Mouse (Mus musculus): ENCODE results near the gene Stom. TPM values are rescaled to one million over a fixed set of nuclear protein-coding genes. Genes with fewer than 3 reads are reported as not detected.
A peak's percentile ranks its signal among the peaks of the same experiment; 100 is the strongest.

Stom gene
- total RNA-seq (2021) = 10 to 100 TPM; 79.9 to 88.4 TPM

DNA sequence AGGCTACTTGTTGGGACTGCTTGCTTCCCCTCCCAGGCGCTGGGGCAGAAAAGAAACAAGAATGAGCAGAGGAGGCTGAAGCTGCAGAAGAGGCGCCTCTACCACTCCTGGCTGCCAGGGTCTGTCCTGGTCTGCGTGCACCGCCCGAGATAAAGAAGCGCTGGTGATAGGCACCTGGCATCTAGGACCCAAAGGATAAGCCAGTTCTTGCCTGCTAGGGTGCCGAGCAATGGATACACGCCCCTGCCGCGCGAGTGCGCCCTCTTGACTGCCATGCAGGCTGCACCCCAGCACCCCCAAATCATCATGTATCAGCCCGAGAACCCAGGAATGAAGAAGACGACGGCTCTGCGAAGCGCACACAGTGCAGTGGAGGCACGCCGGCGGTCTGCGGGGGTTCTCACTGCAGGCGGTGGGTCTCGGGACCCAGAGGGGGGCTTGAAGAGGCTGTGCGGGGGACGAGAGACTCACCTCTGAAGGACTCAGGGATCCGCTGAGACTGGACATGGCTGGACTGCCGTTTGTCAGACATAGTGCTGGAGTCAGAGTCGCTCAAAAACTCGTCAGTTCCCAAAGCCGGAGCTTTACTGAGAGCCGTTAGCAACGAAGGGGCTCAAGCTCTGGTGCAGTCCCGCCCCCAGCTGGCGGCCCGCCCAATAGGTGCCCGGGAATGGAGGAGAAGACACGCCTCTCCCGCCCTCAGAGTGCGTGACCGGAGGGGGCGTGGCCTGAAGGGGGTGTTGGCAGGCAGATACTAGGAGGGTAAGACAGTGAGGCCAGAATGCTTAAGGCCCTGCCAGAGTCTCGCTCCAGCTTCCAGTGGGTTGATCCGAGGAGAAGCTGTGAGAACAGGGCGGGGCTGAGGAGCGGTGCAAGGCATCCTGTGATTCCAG is at the start of gene Stom:
Gene Stom, minus strand, starts transcription at position 589 of the 893 bp plus-strand sequence.
- intact Hi-C loops (cut with DNase I) = loop anchor here (2.0 kb wide), 1 partner anchor 14 kb away; no protein-coding TSS in a partner anchor
- peak; percentile 100 for DNase-seq

DNA sequence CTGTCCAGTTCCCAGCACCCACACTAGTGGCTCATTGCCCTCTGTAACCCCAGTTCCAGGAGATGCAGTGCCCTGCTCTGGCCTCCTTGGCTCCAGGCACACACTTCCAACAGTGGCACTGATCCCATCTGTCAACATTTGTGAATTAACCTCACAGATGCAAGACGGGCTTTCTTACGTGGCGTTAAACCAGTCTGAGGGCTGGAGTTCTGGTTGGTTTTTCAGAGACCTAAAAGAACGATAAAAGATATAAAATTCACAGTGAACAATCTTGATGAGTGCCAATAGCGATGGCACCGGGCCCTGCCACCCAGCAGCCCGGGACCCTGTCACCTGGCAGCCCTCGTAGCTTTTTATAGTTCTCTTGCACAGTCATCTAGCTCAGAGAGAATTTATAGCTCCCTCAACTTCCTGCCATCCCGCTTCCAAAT is 48.7 kb upstream of the Stom start:
- intact Hi-C loops (cut with DNase I) = no loop called here
- DNase-seq = peak in 1 of 2 experiments; percentile 50

DNA sequence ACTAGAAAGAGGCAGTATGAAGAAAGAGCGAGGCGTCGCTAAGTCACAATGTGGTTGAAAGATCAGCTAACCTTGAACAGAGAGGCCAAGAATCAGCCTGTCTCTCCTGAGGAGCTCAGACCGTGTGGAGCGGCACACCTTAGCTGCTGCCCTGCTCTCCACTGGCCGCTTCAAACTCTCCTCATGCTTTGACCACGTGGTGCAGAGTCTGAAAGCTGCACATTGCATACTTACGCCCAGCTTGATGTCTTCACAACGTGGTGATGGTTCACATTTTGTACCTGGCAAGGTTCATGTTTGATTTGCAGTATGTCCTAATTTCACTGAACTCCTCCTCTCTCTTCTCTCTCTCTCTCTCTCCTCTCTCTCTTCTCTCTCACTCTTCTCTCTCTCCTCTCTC is 42.5 kb upstream of the Stom start:
- no peak for DNase-seq
- intact Hi-C loops (cut with DNase I) = no loop called here

DNA sequence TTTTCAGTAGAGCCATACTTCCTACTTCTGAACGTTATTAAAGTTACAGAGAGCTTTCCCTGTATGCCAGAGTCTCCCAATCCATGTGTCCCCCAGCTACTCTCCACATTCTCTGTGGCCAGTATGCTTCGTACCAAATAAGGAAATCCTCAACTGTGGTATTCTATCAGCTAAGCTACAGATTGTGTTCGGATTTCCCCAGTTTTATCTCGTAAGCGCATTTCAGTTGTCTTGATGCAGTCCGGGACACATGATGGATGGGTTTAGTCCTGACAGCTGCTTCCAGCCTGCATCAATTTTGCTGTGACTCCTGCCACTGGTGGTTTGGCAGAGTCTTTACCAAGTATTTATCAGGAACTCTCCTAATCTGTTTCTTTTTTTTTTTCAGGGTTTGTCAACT is 40.8 kb upstream of the Stom start:
- intact Hi-C loops (cut with DNase I) = no loop called here
- no peak for DNase-seq

DNA sequence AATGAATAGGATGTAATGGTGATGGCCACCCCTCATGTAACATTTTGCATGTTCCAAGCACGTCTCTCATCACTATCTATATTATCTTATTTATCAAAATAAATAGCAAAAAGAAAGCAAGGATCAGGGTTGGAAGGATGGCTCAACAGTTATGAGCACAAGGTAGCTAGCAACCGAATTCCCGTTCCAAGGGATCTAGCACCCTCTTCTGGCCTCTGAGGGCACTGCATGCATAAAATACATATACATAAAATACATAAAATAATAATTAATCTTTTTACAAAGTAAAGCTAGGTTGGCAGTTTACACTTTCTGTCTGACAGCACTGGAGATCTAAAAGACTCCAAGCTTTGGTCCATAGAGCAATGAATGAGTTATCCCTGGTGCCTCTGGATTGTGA is 36.2 kb upstream of the Stom start:
- intact Hi-C loops (cut with DNase I) = no loop called here
- peak in 1 of 2 experiments; percentile 32 for DNase-seq

DNA sequence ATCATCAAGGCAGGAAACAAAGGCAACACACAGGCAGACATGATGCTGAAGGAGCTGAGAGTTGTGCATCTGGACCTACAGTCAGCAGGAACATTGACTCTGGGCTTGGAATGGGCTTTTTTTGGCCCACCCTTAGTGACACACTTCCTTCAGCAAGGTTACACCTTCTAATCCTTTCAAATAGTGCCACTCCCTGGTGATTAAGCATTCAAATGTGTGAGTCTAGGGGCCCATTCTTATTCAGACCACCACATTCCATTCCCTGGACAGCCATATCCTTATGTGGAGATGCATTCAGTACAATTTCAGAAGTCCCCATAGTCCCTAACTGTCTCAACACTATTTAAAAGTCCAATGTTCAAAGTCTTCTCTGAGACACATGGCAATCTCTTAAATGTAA is 33.9 kb upstream of the Stom start:
- DNase-seq = no peak
- intact Hi-C loops (cut with DNase I) = no loop called here

DNA sequence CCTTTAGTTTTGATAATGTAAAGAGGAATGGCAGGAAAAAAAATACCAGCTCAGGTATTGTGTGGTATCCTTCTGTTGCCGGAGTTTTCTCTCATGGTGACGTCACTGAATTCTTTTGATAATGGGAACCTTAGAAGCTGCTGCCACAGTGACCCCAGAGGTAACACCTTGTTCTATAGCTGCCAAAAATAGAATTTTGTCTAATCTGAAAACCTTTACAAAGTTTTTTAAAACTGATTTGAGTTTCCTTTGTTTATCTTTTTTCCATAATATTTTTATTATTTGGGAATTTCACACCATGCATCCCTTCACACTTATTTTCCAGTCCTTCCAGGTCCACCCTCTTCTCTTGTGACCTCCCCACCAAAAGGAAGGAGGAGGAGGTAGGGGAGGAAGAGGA is 30.9 kb upstream of the Stom start, which contains the start of gene 4930568D16Rik:
Gene 4930568D16Rik, minus strand, starts transcription at position 101 of the 400 bp plus-strand sequence.
- intact Hi-C loops (cut with DNase I) = no loop called here

DNA sequence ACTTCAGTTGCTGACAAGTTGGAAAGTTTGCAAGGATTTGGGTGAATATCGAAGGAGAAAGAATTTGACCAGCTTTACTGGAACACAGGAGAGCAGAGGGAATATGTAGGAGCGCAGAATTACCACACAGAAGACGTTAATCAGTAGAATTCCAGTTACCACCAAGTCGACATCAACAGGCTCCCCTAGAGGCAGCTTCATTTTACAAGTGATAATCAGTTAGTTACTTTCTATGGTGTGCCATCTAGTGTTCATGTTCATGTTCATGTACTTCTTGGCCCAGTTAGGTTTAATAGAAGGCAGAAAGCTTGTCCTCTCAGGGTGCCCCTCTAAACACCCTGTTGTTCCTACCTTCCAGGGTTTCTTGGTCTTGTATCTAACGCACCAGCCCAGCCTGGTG is 12.4 kb upstream of the Stom start:
- intact Hi-C loops (cut with DNase I) = loop anchor here (1.0 to 2.0 kb wide), 2 partner anchors 48 to 51 kb away; partner anchors contain the start of gene 4930402F06Rik
- DNase-seq = no peak

More for the DNA sequence above, 30.9 kb upstream of the Stom start, which contains the start of gene 4930568D16Rik:
- DNase-seq = no peak

DNA sequence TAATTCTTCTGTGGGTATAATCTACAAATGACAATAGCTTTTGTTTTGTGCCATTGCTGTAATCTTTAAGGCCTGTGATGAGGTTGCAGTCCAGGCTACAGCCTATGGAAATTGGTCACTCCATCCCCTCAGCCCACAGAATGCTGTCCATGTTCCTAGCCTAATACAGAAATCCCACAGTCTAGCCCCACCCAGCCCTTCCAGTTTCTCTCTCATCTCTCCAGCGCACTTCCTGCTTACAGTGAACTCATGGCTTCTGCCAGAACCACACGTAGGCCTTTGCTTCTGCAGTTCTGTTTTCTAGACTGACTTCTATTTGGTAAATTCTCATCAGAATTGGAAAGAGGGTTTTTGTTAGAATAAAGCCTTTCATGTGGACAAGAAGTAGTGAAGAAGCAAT is 9.2 kb upstream of the Stom start:
- no peak for DNase-seq
- intact Hi-C loops (cut with DNase I) = no loop called here

DNA sequence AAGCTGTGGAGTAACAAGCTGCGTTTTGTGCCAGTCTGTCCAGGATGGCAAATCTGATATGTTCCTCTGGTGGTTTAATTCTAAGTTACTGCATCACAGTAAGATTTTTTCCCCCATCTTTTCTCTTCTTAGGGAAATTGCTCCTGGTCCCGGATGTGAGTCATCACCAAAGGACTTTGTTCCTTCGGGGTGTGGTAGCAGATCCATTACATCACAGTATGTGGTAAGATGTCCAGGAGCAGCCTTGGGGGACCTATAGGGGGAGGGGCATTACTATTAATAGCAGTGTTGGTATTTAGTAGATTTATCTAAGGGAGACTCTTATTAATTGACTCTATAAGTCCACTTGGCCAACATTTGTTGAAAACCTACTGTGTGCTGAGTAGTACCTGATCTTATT is 5.8 kb upstream of the Stom start:
- DNase-seq = no peak
- intact Hi-C loops (cut with DNase I) = no loop called here

DNA sequence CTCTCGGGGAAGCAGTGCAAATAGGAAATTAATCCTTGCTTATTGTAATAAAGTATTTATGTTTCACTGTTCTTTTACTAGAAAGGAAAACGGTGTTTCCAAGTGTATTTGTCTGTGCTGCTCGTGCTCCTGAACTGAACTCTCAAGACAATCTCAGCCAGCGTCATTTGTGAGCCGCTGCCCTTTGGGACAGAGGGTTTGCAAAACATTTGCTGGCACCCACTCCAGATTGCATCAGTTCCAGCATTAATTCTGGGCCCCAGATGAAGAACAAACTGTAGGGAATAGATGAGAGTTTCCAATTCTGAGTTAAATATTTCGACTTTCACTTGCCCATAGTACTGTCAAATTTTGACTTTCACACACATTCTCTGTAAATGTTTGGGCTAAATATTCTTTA is 1.9 kb upstream of the Stom start:
- DNase-seq = peak; percentile 61 to 64
- intact Hi-C loops (cut with DNase I) = no loop called here

DNA sequence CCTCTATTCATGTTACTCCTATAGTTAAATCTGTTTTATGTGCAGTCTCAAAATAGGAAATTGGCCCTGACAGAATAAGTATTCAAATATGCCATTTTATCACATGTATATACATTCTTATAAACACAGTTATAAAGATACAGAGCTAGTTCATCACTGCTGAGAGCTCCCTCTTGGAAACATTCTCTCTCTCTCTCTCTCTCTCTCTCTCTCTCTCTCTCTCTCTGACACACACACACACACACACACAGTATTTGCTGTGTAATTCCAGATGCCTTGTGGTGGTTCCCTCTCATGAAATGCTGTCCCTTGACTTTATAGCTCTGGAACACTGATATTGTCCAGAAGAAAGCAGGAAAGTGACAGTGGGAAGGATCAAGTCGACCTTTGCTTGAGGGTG is 1.3 kb upstream of the Stom start:
- no peak for DNase-seq
- intact Hi-C loops (cut with DNase I) = no loop called here

DNA sequence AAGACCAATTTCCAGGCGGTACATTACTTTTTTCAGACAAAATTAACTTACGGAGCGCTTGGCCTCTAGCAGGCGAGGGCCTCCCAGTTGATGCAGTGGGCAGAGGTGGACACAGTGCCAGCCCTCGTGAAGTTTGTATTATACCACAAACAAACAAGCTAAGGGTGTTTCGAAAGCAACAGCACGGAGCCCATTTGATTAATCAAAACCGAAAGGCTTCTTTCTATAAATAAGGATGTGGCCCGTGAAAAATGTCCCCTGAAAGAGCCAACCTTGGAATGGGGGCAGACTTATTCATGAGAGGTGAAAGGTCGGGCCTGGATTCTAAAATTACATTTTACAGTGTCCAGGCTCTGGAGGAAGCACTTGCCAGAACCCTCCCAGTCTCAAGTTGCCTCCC is 643 bp upstream of the Stom start:
- intact Hi-C loops (cut with DNase I) = loop anchor here (2.0 kb wide), 1 partner anchor 15 kb away; no protein-coding TSS in a partner anchor
- DNase-seq = no peak

DNA sequence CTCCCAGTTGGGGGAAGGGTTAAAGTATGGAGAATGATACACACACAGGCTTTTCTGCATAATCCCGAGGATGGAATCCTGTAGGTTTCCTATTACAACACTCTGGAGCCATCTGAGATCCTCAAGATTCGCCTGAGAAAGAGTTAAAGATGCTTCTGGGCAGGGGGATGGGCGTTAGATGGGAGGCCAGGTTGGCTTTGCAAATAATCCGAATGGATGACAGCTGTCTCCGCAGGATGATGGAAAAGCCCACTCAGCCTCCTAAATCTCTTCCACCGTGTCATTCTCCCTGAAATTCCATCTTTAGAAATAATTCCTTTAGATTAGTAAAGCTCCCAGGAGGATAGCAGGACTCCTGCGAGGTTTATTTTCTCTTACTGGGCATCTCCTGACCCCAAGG is 1.2 kb downstream of the Stom start:
- intact Hi-C loops (cut with DNase I) = loop anchor here (2.0 kb wide), 1 partner anchor 13 kb away; no protein-coding TSS in a partner anchor

DNA sequence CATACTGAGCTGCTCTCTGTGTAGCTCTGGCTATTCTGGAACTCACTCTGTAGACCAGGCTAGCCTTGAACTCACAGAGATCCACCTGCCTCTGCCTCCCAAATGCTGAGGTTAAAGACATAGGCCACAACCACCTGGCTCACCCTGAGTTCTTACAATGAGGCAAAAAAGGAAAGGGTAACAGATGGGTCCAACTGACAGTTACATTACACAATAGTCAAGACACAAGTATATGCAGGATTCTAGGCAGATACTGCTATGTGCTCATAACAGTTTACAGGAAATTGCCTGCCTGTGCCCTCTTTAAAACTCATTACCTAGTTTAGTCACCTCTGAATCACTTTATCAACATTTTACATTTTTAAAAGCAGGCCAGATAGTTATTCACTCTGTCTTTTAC is 3.1 kb downstream of the Stom start:
- no peak for DNase-seq
- intact Hi-C loops (cut with DNase I) = no loop called here

More for the DNA sequence above, 1.2 kb downstream of the Stom start:
- DNase-seq = no peak

DNA sequence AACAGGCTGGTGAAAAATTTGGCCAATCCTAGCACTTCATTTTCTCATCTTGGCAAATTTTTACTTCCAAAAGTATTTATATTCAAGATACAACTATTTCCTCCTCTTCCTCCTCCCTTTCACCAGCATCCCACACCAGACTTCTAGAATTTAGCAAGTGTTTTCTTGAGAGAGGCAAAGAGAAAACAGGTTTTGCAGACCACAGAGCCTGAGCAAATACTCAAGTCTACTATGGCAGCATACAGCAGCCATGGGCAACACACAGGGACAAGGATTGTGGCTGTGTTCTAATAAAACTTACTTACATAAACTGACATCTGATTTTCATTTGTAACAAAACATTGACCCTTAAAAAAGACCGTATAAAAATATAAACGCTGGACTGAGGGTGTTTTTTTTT is 5.6 kb downstream of the Stom start:
- intact Hi-C loops (cut with DNase I) = no loop called here
- DNase-seq = no peak

DNA sequence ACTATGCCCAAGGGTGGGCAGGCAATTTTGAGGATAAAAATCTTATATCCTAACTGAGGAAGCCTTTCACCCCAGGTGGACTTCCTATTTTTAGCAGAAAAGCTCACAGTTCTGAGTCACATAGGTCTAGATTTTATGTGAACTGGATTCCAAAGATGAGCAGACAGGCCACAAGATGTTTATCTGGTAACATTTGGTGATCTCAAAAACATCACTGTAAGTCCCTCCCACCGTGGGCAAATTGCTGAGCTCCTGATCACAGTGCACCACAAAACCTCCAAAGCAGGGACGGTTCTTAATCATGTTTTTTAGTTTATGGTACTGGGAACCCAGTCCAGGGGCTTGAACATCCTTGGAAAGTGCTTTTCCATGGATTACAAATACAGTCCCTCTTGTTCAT is 7.7 kb downstream of the Stom start:
- intact Hi-C loops (cut with DNase I) = no loop called here
- DNase-seq = no peak

DNA sequence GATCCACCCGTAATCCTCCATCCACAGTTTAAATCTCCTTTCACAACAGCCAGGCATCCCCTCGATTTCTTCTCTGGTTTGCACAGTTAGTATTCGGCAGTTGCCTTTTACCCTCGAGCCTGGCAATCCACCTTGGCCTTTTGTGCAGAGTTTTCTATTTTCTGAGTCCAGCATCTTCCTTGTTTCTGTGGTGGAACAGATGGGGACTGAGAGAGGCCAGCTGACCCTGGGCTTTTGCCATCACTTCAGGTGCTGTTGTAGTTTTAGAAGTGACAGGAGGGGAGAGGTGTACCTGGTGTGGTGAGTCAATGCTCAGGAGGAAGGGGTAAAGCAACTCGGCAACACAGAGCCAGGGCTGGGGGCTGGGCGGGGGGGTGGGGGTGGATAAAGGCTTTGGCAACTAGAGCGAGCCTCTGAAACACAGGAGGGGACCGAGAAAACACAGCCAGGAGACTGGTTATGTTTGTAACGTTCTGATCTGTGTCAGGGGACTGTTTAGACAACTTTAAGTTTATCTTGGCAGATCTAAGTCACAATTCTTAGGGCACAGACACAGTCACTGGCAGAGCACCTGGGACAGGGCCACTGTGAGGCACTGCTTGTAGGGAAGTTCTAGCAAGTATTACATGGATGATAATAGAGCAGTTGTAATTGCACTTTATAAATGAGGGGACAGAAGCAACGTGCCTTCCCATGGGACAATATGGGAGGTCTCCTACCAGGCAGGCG is 8.5 kb downstream of the Stom start:
- DNase-seq = no peak
- intact Hi-C loops (cut with DNase I) = no loop called here

DNA sequence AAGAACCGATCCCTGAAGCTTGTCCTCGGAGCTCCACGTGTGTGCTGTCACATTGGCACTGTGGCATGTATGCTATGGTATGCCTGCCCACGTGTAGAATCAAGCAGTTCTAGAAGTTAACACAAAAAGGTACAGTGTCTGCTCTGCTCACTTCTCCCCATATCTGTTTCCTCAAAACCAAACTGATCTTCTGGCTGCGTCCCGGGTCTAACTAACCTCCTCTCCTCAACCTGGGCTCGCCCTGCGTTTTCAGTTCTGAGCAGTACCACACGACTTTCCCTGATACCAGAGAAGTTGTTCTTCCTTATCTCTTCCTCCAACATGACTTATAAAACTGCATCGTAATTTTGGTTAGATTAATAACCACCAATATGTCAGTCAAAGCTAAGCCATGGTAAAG is 9.2 kb downstream of the Stom start:
- intact Hi-C loops (cut with DNase I) = no loop called here
- no peak for DNase-seq

DNA sequence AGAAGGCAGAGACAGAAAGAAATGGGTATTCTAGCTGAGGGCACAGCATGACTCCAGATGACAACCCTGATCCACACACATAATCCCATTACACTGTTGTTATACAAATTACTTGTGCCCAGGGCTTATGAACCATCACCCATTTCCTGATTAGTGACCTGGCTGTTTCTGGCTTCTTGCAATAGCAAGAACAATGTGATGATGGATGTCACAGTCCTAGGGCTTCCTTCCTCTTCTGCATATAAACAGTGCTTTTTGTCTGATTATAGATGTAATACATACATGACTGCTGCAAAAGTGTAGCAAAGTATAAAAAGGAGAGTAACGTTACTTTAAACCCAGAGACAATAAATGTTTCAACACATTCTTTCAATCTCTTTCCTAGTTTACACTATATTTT is 9.8 kb downstream of the Stom start:
- DNase-seq = no peak
- intact Hi-C loops (cut with DNase I) = no loop called here

DNA sequence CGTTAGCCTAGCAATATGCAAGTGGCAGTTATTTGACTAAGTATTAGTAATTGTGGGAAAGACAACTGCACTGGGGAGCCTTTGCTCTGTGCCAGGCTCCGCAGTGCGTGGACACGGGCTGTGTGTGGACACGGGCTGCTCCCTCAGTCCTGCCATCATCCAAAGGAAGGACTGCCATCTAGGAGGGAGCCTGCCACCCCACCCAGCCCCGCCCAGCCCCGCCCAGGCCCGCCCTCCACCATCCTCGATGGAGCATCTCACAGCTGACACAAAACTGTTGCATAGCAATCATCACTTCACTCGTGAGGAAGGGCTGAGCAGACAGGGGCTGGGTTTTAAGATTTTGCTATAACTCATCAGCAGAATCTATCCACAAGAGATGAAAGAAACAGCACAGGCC is 10.8 kb downstream of the Stom start:
- intact Hi-C loops (cut with DNase I) = no loop called here
- DNase-seq = no peak
